Mouse (Mus musculus) CH12.LX (cell line): Measurements from ENCODE around the gene 1110002E22Rik.

Experiments
- CTCF ChIP-seq, 2 experiments: IDR thresholded peaks in 1 of 2; conservative IDR thresholded peaks in 1 of 2; 2 replicates each; pipeline ENCODE4 v1.5.1; 2011 to 2012; ENCODE audit warnings: low read depth in 2 of 2, low read length in 2 of 2, improper control_type of control experiment in 1 of 2, inconsistent platforms in 1 of 2, mild to moderate bottlenecking in 1 of 2, moderate library complexity in 1 of 2
- E2F4 ChIP-seq: IDR thresholded peaks from 2 replicates; pipeline ENCODE4 v1.6.1; 2011; ENCODE audit warnings: low read depth, low read length, improper control_type of control experiment; ENCODE audit not compliant: insufficient replicate concordance
- TCF12 ChIP-seq: IDR thresholded peaks from 2 replicates; pipeline ENCODE4 v1.6.1; 2014; ENCODE audit warnings: low read depth, mild to moderate bottlenecking, inconsistent platforms, low read length, improper control_type of control experiment

DNA sequence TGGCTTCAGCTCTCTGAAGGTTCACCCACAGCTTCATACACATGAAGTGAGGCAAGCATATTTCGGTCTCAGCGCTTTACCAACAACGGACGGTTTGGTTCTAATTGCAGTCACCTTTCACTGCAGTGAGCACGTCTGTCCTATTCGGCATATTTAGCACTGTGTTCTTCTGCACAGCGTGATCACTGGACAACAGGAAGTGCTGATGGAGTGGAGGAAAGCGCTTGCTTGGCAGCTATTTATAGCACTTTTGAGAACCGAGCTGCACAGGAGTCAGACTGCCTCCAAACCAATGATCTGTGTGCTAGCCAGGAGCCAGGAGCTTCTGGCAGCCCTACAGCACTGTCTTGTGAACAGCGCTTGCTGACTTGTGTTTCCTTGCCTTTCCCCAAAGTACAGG, 38.6 kb upstream of the 1110002E22Rik start:
- no peak for TF ChIP-seq TCF12
- TF ChIP-seq E2F4 = no peak
- no peak for TF ChIP-seq CTCF (conservative IDR thresholded peaks at IDR 0.05 in 1 of 2, IDR thresholded peaks at IDR 0.05 in 1 of 2; ENCODE audit: low read depth in 2 of 2, low read length in 2 of 2)
